Mouse (Mus musculus) liver, embryonic 16.5 days (tissue): ENCODE measurements around the gene Igflr1. TPM values are rescaled to one million over a fixed set of nuclear protein-coding genes. Genes with fewer than 3 reads are reported as not detected.

Experiments used
- ATAC-seq: fragments of 200-750 bp; cut with Nextera tagmentation; 2 replicates; pipeline ENCODE4 v1.8.0; 2017; ENCODE audit warnings: low read depth, mild to moderate bottlenecking, moderate number of reproducible peaks, moderate library complexity
- H3K27ac ChIP-seq: fragments of 300-500 bp; sonication (generic); 2 replicates; pipeline ENCODE4 v1.5.1; 2014; ENCODE audit warnings: mild to moderate bottlenecking, low read length
- H3K27me3 ChIP-seq: fragments of 300-500 bp; sonication (generic); 2 replicates; pipeline ENCODE4 v1.6.1; 2014; ENCODE audit warnings: low read depth, low read length, mixed read lengths; ENCODE audit not compliant: control insufficient read depth, insufficient read depth
- H3K36me3 ChIP-seq: fragments of 300-500 bp; sonication (generic); 2 replicates; pipeline ENCODE4 v1.6.1; 2014; ENCODE audit warnings: mild to moderate bottlenecking; ENCODE audit not compliant: control insufficient read depth, insufficient read depth
- H3K4me1 ChIP-seq: fragments of 300-500 bp; sonication (generic); 2 replicates; pipeline ENCODE4 v1.6.1; 2014; ENCODE audit warnings: low read depth, low read length, mixed read lengths; ENCODE audit not compliant: control insufficient read depth
- H3K4me2 ChIP-seq: fragments of 300-500 bp; sonication (generic); 2 replicates; pipeline ENCODE4 v1.6.1; 2014; ENCODE audit warnings: low read depth, low read length, mixed read lengths
- H3K4me3 ChIP-seq: fragments of 300-500 bp; sonication (generic); 2 replicates; pipeline ENCODE4 v1.5.1; 2014; ENCODE audit warnings: low read depth, mild to moderate bottlenecking, low read length
- H3K9ac ChIP-seq: fragments of 300-500 bp; sonication (generic); 2 replicates; pipeline ENCODE4 v1.6.1; 2014; ENCODE audit warnings: low read depth, low read length
- H3K9me3 ChIP-seq: fragments of 300-500 bp; sonication (generic); replicated peaks from 2 replicates; pipeline ENCODE4 v1.6.1; 2016; ENCODE audit warnings: low read length; ENCODE audit not compliant: control insufficient read depth
- WGBS: fragments of 180-500 bp; shearing (Covaris S2); extraction: QIAGEN DNeasy Blood & Tissue Kit; methylation state at CpG from one replicate; pipeline ENCODE4 v1.1.7; 2014; ENCODE audit not compliant: insufficient replicate concordance; 5-methylcytosine and 5-hydroxymethylcytosine counted together
- polyA plus RNA-seq: library from polyadenylated mRNA; unstranded; fragments of >200 nt; fragmentation: Nextera tagmentation; extraction: Ambion mirVana; gene quantifications from 2 replicates; pipeline ENCODE4 v1.2.1, GENCODE M21; 2015

Igflr1 gene
- 2.1 and 2.2 TPM in 2 replicates for polyA plus RNA-seq

- H3K4me3 ChIP-seq = no peak within 1 kb of the TSS; the same call in 1 of the 2 replicates
Observed at GRCm38 (mm10) chr7:30564970-30565571, at the start of gene Igflr1. Igflr1 (plus strand) TSS chr7:30565427.

GRCm38 (mm10) chr7:30518325-30518724 lies 46.9 kb upstream of the Igflr1 start:
- no peak for ATAC-seq
- Histone ChIP-seq H3K9me3 (no peaks in the 10 kb centered on the region), H3K9ac (no peak overlapping the region), H3K27me3 (no peaks in the 10 kb centered on the region), H3K4me3 (no peak overlapping the region), H3K27ac (no peak overlapping the region), H3K36me3 (no peaks in the 10 kb centered on the region), H3K4me1 (no peaks in the 10 kb centered on the region), H3K4me2 (no peak overlapping the region)
- 37% methylated on average over 8 of the region's 8 CpGs for WGBS

More at GRCm38 (mm10) chr7:30564970-30565571, at the start of gene Igflr1:
- Histone ChIP-seq H3K4me1 (peaks cover 15% of the 10 kb centered on the region), H3K9ac (no peak within 1 kb of the TSS), H3K4me2 (peak within 1 kb of the TSS; percentile 73), H3K36me3 (peaks cover 22% of the 10 kb centered on the region), H3K27ac (no peak within 1 kb of the TSS; the same call in 1 of the 2 replicates), H3K9me3 (no peaks in the 10 kb centered on the region), H3K27me3 (no peaks in the 10 kb centered on the region)
- WGBS = 87% methylated on average over 12 of the region's 12 CpGs
- ATAC-seq = no peak

GRCm38 (mm10) chr7:30520396-30520795 lies 44.8 kb upstream of the Igflr1 start:
- 59% methylated on average over 4 of the region's 4 CpGs for WGBS
- Histone ChIP-seq H3K9me3 (no peaks in the 10 kb centered on the region), H3K4me2 (no peak overlapping the region), H3K27ac (no peak overlapping the region), H3K27me3 (no peaks in the 10 kb centered on the region), H3K4me3 (no peak overlapping the region), H3K9ac (no peak overlapping the region), H3K4me1 (no peaks in the 10 kb centered on the region), H3K36me3 (no peaks in the 10 kb centered on the region)
- ATAC-seq = no peak

- Histone ChIP-seq H3K4me3 (no peak overlapping the region), H3K9ac (no peak overlapping the region), H3K36me3 (no peaks in the 10 kb centered on the region), H3K9me3 (no peaks in the 10 kb centered on the region), H3K27ac (no peak overlapping the region), H3K4me1 (no peaks in the 10 kb centered on the region), H3K27me3 (no peaks in the 10 kb centered on the region), H3K4me2 (no peak overlapping the region)
- WGBS = 66% methylated on average over 5 of the region's 5 CpGs
- no peak for ATAC-seq
Observed at GRCm38 (mm10) chr7:30520856-30521255, 44.4 kb upstream of the Igflr1 start.

GRCm38 (mm10) chr7:30522871-30523270 lies 42.4 kb upstream of the Igflr1 start:
- ATAC-seq = no peak
- no peak overlapping the region for H3K9ac ChIP-seq
- H3K9me3 ChIP-seq = no peaks in the 10 kb centered on the region
- WGBS = 79% methylated on average over 10 of the region's 10 CpGs
- peaks cover under 1% of the 10 kb centered on the region; the same call in 1 of the 2 replicates for H3K36me3 ChIP-seq
- H3K27me3 ChIP-seq = no peaks in the 10 kb centered on the region
- H3K27ac ChIP-seq = no peak overlapping the region
- no peaks in the 10 kb centered on the region for H3K4me1 ChIP-seq
- H3K4me3 ChIP-seq = no peak overlapping the region
- no peak overlapping the region for H3K4me2 ChIP-seq

GRCm38 (mm10) chr7:30524487-30524886 lies 40.7 kb upstream of the Igflr1 start:
- no peaks in the 10 kb centered on the region for H3K27me3 ChIP-seq
- no peaks in the 10 kb centered on the region for H3K9me3 ChIP-seq
- no peak overlapping the region for H3K9ac ChIP-seq
- no peak overlapping the region for H3K4me2 ChIP-seq
- no peaks in the 10 kb centered on the region for H3K4me1 ChIP-seq
- H3K36me3 ChIP-seq = peaks cover 3% of the 10 kb centered on the region; the same call in 1 of the 2 replicates
- no peak for ATAC-seq
- no peak overlapping the region for H3K27ac ChIP-seq
- WGBS = 80% methylated on average over 6 of the region's 6 CpGs
- no peak overlapping the region for H3K4me3 ChIP-seq

- peaks cover 3% of the 10 kb centered on the region for H3K36me3 ChIP-seq
Observed at GRCm38 (mm10) chr7:30525954-30526353, 39.3 kb upstream of the Igflr1 start.

GRCm38 (mm10) chr7:30526399-30526798 lies 38.8 kb upstream of the Igflr1 start:
- Histone ChIP-seq H3K4me3 (no peak overlapping the region), H3K9me3 (no peaks in the 10 kb centered on the region), H3K27me3 (no peaks in the 10 kb centered on the region), H3K36me3 (peaks cover 4% of the 10 kb centered on the region), H3K4me2 (no peak overlapping the region), H3K27ac (no peak overlapping the region), H3K4me1 (no peaks in the 10 kb centered on the region), H3K9ac (no peak overlapping the region)
- ATAC-seq = no peak
- 66% methylated on average over 17 of the region's 17 CpGs for WGBS

More at GRCm38 (mm10) chr7:30525954-30526353, 39.3 kb upstream of the Igflr1 start:
- Histone ChIP-seq H3K27me3 (no peaks in the 10 kb centered on the region), H3K27ac (no peak overlapping the region), H3K9ac (no peak overlapping the region), H3K4me3 (no peak overlapping the region), H3K9me3 (no peaks in the 10 kb centered on the region), H3K4me2 (no peak overlapping the region), H3K4me1 (no peaks in the 10 kb centered on the region)
- no peak for ATAC-seq
- WGBS = 53% methylated on average over 10 of the region's 10 CpGs

- ATAC-seq = no peak
- H3K4me1 ChIP-seq = no peaks in the 10 kb centered on the region
- no peaks in the 10 kb centered on the region for H3K9me3 ChIP-seq
- no peak overlapping the region for H3K4me3 ChIP-seq
- H3K36me3 ChIP-seq = peaks cover 7% of the 10 kb centered on the region
- H3K9ac ChIP-seq = no peak overlapping the region
- no peak overlapping the region for H3K4me2 ChIP-seq
- 74% methylated on average over 14 of the region's 14 CpGs for WGBS
- H3K27ac ChIP-seq = no peak overlapping the region
- no peaks in the 10 kb centered on the region for H3K27me3 ChIP-seq
Observed at GRCm38 (mm10) chr7:30526981-30527380, 38.2 kb upstream of the Igflr1 start.
